Mouse (Mus musculus): Measurements from ENCODE around the gene Bcl2l14. TPM values are rescaled to one million over a fixed set of nuclear protein-coding genes. Genes with fewer than 3 reads are reported as not detected.

The Bcl2l14 gene
- not detected for total RNA-seq (2021)
- long read RNA-seq, experiment 1: 0 reads
- long read RNA-seq, experiment 2: 0 reads

DNA sequence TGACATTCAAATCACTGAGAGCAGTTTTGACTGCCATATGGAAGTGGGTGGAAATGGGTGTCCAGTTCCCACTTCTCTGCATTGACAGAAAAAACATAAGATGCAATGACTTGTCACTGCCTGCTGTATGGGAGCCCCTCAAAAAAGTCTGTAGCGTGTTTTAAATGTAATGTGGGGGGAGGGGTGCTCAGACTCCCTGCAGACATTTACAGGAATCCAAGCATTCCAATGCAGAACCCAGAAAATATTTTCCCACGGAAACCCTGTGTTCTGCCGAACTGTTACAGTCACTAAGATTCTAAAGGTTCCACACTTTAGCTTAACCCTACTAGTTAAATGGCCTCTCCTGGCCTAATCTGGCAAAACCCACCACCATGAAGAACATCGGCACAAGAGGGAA lies at the start of gene Bcl2l14:
TSS of gene Bcl2l14 (plus strand) at position 301 of the 400 bp plus-strand sequence.
- no peak for DNase-seq

DNA sequence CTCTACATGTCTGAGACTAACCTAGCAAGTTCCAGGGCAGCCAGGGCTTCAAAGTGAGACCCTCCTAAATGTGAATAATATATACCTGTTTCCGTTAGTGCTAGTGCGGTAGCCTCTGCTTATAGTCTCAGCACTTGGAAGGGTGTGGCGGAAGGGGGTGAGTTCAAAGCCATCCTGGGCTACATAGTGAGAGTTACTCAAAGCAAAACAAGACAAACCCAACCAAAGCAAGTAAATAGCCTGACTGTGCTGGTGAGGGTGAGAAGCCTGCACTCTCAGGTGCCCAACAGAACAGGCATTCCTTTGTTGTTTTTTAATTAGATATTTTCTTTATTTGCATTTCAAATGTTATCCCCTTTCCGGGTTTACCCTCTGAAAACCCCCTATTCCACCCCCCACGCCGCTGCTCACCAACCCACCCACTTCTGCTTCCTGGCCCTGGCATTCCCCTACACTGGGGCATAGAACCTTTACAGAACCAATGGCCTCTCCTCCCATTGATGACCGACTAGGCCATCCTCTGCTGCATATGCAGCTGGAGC lies 47.5 kb upstream of the Bcl2l14 start:
- DNase-seq: no peak

DNA sequence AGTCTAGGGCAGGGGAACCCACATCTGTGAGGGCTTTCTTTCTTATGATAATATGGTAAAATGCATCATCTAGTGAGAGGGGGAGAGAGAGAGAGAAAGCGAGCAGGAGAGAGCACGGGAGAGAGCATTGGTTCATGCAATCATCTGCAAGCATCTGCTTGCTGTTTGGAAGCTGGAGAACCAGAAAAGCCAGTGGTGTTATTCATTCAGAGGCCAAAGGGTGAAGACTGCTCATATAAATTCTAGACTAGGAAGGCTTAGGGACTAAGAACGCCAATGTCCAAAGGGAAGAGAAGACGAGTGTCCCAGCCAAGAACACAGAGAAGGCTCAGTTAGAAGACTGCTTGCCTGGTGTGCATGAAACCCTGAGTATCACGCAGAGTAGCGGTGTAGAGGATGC lies 43.2 kb upstream of the Bcl2l14 start:
- no peak for DNase-seq

DNA sequence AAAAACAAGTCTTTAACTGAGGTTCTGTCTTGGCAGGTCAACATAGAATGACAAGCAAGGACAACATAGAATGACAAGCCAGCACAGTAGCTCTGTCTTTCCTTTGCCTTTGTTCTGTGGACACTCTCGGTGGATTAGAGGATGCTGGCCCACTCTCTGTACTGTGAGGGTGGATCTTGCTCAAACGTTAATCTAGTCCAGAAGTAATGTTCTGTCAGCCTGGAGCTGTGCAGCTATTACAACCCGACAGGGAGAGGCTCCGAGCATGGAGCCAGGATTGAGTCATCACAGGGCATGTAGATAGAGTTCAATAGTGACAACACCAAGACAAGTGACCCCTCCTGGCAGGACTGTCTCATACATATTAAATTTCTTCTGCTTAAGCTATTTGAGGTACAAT lies 42.4 kb upstream of the Bcl2l14 start:
- no peak for DNase-seq

DNA sequence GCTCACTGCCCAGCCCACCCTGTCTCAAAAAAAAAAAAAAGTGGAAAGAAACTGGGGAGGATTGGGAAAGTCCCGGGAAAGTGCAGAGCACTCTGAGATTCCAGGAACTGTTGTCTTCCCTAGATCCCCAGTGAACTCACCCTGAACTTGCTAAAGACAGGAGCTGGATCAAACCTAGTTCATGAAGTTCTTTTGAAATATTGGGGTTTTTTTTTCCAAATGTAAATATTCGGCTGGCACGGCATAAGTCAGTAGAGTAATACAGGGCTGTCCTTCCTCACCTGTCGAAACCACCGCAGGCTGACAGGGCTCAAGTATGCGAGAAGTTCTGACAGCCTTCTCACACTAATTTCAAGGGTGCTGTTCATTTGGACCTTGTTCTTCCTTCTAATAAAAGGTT lies 38.5 kb upstream of the Bcl2l14 start:
- no peak for DNase-seq

DNA sequence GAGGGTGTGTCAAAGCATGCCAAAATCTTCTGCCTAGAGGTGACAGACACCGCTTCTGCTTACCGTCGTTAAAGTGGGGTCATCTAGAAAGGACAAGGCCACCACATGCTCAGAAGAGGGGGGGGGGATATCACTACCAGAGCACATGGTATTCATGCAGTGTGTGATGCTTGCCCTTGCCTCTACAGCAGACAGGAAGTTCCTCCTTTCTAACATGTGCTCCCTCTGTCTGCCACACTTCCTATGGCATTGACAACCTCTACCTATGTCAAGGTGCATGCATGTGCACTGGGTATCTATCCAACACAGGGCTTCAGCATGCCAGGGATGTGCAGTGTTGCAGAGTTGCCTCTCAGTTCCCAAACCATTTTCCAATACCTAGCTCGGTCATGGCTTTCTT lies 36.0 kb upstream of the Bcl2l14 start:
- no peak for DNase-seq

DNA sequence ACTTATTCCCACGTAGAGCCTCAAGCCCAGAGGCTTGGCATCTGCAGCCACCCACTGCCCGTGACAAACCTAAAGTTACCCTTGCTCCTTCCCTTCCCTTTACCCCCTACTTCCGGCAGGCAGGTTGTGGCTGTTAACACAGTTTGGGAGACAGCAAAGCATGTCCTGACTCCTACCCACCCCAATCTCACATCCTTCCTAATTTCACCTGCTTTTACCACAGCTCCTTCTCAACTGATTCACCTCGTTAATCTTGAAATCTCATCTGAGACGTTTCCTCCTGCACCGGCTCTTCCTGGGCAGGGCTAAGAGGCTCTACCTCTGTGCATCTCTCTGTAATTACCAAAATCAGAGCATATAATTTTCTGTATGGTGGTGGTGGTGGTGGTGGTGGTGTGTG lies 31.5 kb upstream of the Bcl2l14 start:
- DNase-seq: no peak

DNA sequence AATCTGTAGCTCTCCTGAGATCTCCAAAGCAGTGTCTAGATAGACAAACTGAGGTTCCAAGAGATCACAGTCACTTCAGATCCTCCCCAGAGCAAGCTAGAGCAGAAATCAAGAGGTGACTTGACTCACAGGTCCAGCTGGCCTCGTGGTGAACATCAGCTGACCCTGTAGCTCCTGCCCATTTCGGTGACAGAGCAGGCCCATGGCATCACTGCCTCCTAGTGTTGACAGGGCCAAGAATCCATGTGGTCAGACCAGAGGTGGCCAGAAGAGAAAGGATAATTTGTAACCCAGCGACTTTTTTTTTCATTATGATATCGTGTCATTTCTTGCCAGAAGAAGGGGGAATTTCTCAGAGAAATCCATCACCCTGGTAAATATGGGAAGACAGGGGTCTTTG lies 30.2 kb upstream of the Bcl2l14 start:
- no peak for DNase-seq

DNA sequence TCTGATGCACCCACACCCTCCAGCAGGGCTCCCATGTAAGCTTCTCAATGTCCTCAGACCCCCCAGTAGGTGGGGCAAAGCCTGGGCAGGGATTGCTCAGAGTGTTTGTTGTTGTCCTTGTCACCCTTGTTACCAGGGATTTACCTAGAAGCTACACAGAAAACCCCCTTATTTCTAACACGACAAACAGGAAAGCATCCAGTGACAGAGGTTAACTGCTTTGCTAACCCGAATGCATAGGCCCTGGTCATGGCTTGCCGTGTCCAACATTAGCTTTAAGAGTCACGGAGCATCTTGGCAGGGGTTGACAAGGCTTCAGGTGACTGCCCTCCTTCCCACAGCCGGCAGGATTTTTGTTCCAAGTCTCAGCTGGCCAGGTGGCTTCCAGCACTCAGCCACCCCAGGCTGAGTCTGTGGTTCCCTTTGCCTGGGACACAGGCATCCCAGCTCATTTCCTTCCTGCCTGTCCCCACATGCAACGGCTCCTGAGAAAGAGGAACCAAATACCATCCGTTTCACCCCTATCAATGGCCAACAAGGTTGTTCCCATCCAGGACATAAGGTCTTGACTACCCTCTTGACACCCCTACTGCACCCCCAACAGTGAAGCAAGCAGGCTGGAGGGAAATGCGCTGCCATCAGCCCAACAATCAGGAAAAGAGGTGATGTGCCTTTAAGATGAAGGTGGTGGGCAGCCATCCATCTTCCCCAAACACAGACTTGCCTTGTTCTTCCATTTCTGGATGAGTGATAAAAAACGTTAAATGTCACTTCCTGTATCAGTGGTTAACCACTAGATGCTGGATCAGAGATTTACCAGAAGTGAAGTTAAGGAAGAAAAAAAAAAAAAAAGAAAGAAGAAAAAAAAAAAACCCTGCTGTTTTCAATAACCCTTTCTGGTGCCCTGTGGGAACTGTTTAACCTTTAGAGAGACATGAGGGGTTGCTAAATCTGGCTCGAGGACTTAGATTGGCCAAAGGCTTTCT lies 29.5 kb upstream of the Bcl2l14 start:
- DNase-seq: no peak

DNA sequence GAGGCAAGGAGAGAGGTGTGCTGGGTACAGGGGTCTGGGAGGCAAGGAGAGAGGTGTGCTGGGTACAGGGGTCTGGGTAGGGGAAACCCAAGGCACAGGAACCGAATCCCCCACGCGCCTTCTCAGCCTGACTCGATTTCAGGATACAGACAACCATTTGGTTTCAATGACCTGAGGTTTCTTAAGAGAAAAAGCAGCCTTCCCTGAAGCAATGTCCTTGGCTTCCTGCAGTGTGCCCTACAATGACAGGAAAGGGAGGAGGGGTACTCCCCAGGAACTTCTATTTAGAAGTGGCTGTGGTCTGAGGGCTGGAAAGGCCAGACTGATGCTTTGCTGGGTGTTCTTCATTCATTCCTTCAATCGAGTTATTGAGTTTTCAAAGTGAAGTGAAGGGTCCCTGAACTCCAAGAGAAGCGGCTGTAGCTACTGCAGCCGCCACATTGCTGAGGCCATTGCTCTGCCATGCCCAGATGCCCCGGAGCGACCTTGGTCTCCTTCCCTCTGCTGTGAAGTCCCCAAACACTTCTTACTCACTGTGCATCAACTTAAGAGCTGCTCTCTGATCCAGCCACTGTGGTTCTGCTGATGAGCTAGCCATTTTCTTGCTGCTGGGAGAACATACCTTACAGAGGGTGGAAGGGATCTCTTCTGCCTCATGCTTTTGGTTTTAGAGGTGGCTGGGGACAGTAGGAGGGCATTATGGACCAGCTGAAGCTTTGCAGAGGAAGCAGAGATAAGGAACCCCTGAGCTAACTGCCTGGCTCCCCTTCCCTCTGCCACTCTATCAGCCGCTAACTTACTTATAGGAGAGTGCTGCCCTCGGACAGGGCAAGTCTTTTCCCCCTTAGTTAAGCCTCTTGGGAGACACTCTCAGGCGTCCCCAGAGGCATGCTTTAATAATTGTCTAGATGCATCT lies 28.5 kb upstream of the Bcl2l14 start:
- no peak for DNase-seq

DNA sequence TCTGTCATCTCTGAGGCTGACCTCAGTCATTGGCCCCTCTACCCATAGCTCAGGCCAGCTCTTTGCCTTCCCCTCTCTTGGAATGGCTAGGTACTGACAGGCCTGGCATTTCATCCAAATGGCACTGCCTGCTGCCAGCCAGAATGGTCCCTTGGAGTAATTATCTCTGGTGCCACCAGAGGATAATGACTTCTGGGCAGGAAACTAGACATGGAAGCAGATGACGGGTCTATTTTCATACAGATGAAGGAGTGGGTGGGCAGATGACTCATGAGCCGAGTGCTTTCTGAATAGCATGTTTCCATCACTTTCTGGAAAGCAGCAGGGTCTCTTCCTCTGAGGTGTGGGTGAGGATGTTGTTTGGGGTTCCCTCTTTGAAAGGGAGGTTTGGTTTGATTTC lies 23.2 kb upstream of the Bcl2l14 start:
- no peak for DNase-seq

DNA sequence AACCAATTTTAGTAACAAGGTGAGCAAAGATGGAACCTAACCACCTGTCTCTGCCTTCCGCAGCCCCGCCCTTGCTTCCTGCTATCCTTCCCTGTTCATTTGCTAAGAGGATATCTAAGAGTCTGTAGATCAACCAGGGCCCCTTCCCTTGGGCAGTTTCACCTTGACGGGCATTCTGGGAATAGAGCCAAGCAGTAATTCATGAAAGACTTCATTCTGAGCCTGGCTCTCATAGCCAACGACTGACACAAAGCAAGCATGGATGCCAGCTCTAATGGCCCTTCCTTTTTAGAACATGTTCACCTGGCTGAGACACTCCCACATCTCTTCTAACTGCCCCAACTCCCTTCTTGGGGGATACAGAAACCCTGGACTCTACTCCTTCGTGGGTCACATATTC lies 18.9 kb upstream of the Bcl2l14 start:
- no peak for DNase-seq

DNA sequence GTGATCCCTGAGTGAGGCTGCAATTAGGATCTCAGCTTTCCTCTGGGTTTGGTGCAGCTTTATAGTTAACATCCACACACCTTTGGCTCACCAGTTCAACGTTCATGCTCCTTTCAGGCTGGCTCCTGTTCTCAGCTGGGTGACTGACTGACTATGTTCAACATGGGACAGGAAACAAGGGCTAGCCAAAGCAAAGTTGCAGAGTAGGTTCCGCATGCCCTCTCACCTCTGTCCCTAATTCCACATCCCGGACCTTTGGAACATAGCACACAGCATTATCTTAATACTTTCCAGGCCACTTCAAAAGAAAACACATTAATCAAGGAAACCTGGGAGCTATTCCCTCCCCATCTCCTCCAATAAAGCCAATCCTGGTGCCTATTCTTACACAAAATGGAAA lies 18.3 kb upstream of the Bcl2l14 start:
- no peak for DNase-seq

DNA sequence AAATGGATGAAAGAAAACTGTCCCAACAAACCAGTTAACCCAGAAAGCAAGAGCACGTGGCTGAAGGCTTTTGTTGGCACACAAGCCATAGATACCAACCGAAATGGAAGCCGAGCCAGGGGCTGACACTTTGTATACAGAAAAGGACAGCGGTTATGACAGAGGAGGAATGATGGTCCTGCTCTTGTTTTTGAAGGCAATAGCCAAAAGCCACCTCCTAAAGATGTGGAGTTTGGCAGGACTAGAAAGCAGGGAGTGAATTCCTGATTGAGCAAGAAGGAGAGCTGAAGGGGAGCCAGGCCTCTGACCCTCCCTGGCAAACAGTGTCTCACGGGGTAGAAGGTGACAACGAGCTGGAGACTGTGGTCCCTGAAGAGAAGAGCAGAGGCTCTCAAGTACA lies 14.7 kb upstream of the Bcl2l14 start:
- no peak for DNase-seq

DNA sequence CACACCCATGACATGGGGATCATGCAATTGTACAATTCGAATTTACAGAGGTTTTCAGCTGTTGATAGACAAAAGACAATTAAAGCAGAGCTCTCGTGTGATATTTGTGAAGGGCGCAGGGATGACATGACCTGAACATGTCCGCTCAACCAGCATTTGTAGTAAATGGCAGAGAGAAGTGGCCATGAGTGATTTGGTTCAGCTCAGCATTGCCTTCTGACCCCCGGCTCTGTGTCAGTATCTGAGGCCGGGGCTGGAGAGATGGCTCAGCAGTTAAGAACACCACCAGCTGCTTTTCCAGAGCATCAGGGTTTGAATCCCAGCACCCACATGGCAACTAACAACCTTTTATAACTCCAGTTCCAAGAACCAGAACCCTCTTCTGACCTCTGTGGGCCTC lies 10.2 kb upstream of the Bcl2l14 start:
- DNase-seq: no peak

DNA sequence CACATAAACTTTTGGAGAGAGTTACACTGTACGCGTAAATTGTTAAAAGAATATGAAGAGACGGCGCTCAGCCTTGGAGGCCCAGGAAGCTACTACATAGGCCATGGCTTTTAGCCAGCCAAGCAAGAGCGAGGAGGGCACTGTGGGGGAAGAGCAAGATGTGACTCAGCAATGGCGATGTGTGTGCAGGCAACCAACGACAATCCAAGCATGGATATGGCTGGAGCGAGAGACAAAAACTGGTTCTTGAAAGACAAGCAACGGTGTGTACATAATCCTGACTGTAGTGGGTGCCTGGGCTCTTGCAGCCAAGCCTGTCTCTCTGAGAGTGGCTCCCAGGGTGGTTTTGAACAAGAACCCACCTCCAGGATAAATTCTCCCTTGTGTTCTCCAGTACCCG lies 8.7 kb upstream of the Bcl2l14 start:
- no peak for DNase-seq

DNA sequence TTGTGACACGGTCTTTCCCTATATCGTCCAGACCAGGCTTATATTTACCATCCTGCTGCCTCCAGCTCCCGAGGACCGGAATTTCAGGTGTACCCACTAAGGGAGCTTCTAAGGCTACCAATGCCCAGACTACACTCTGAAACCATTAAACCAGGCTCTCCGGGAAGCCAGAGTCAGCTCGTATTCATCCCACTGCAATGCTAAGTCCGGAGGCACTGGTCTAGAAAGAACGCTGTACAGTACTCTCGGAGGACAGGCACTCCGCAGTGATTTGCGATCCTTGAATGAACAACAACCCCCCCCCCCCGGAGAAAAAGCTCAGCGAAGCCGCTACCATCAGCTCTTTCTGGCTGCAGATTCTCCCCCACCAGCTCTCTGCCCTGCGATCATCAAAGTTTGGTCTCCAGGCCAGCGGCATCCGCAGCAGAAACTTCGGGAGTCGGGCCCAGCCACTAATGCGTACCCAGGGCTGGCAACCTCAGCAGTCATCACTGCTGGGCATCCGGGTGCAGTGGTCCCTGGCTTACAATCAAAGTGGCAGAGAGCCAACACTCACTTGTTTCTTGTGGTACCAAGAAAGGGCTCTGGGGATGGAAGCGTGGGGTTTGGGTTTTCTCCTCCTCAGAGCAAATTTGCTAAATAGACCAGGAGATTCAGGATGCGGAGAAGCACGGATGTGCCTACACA lies 7.6 kb upstream of the Bcl2l14 start:
- peak; percentile 19 for DNase-seq

DNA sequence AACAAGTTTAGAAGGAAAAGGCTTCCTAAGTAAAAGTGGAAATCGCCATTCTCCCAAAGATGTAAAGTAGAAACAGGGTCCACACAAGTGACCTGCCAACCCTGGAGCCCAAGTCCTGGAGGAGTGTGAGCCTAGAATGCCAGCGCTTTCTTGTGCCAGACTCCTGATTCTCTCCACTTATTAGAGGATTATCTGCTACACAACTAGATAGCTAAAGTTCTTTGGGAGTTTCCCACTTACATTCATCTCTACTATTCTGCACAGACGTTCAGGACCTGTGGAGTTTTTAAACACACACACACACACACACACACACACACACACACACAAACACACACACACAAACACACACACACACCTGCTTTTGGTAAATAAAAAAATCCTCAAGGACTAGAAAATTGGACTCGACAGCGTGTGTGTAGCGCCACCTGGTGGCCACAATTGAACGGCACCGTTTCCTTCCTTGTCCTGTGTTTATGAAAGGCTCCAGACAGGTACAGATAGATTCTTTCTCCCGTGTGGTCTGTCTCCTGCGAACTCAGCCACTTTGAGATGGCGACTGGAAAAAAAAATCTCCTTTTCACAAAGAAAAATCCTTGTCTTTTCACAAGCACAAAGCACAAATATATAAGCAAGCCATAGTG lies 6.7 kb upstream of the Bcl2l14 start:
- peak; percentile 84 for DNase-seq

DNA sequence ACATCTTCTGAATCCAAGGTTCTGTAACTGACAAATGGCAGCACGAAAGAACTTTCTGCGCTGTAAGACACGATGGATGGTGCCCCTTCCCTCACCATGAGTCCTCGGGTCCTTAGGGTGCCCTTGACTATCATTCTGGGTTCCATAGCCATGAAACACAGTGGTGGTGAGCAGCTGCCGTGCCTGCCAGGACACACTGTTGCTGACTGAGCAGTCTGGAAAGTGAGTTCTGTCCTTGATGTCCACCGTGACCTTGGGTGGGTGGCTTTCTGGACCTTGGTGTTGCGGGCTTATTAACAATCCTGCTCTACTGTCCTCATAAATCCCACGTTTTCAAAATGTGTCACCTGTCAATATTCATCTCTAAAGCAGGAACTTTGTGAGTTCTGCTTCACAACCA lies 6.2 kb upstream of the Bcl2l14 start:
- DNase-seq: no peak

DNA sequence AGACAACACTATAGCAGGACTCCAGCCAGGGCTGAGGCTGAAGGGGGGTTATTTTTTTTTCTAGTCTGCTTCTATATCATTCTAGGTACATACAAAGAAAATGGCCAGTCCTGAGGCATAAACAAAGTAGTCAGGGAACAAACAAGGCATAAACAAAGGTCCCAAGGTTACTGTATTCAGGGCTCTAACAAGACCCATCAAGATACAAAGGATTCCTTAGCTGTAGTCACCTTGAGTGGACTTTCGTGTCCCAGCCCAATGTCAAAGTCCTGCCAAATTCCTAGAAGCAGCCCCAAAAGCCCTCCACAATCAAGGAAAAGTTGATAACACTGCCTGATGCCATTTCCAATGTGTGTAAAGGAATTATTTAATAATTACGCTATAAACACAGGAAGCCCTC lies 5.3 kb upstream of the Bcl2l14 start:
- no peak for DNase-seq

DNA sequence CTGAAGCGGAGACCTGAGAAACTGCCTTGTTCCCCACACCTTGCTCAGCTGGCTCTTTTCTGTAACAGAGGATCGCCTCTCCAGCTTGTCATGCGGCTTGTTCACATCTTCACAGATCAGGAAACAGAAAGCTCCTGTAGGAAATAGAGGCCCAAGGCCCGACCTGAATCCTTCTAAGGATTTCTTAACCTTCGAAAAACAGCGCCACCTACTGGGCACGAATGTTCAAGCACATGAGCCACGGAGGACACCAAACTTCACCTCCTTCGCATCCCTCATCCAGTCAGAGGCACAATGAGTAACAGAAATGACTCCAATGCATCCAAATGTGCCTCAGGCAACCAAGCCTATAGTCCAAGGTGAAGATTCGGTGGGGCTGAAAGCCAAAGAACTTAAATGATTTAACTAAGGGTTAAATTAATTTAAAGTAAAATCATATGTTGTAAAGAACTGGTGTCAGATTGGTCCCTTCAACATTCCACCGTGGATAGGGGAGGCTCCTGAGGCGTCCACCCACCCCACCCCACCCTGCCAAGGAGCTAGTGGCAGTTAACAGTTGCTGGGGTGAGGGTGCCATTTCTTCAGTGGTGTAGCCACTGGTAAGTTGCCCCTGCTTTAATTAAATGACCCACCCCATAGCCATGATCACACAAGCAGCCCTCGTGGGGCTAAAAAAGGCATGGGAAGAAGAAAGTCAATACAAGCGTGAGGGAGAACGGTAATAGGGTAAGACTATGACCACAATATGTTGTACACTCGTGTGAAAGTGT lies 7.0 kb downstream of the Bcl2l14 start:
- peak; percentile 78 for DNase-seq

All from gastrocnemius, postnatal 10 days (tissue).